Mouse (Mus musculus) 416B (cell line): Measurements from ENCODE around the gene Prpsap1.

ENCODE experiments used
- DNase-seq: peaks from one replicate; pipeline ENCODE4 v3.0.0; 2011; ENCODE audit warnings: low read depth

Prpsap1 gene

DNA sequence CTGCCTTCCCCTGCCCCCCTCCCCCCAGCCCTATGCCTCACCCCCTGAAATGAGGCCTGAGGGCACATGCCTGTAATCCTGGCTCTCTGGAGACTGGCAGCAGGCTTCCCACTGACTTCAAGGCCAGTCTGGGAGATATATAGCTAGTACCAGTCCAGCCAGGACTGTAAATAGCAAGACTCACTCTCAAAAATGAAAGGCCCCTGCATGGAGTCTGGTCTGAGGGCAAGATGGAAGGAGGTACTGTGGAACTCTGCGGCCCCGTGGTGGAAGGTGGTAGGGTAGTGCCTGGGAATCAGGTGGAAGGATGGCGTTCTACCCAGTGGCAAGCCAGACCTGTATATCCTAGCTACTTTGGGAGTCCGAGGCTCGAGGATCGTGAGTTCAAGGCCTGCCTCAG lies 50.1 kb downstream of the Prpsap1 start:
- no peak for DNase-seq

GRCm38 (mm10) chr11:116443311-116443710 lies 50.7 kb downstream of the Prpsap1 start:
- DNase-seq, result no peak

DNA sequence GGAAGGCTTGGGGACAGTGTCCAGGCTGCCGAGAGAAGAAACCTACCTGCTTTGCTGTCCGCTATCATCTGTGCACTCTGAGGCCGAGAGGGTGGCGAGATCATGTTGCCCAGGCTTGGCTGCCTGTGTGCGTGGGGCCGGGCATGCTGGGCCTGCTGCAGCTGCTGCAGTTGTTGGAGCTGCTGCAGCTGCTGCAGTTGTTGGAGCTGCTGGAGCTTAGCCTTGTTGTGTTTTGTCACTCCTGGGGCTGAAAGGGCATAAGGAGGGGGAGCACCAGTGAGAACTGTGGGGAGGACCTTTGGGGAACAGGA lies 51.2 kb downstream of the Prpsap1 start:
- DNase-seq, result no peak

- DNase-seq, result no peak
Measured at GRCm38 (mm10) chr11:116442129-116442866, 51.7 kb downstream of the Prpsap1 start.

DNA sequence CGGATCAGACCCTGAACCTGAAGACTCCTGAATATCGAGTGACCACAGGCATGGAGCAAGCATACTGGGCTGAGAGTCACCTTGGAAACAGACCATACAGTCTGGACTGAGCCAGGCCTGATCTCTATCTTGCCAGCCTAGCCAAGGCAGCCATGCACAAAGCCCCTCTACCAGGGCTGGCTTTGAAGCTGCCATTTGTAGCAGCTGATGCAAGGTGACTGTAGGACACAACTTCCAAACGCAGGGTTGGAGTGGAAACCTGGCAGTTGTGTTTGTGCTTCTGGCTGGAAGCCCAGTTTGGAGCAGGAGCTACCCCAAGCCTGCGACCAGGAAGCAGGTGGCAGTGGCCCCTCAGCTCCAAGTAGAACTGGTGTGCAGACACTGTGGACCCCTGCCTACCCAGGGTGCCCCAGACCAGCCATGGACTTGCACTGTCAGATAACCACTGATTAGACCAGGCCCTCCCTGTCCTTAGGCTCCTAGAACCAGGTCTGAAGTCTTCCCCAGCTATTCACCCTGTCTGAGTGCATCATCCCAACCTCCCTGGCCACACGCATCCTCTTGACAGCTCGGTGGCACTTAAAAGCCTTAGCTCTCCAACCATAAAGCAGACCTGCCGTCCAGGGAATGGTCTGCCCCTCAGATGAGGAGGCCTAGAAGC lies 53.5 kb downstream of the Prpsap1 start:
- no peak for DNase-seq

DNA sequence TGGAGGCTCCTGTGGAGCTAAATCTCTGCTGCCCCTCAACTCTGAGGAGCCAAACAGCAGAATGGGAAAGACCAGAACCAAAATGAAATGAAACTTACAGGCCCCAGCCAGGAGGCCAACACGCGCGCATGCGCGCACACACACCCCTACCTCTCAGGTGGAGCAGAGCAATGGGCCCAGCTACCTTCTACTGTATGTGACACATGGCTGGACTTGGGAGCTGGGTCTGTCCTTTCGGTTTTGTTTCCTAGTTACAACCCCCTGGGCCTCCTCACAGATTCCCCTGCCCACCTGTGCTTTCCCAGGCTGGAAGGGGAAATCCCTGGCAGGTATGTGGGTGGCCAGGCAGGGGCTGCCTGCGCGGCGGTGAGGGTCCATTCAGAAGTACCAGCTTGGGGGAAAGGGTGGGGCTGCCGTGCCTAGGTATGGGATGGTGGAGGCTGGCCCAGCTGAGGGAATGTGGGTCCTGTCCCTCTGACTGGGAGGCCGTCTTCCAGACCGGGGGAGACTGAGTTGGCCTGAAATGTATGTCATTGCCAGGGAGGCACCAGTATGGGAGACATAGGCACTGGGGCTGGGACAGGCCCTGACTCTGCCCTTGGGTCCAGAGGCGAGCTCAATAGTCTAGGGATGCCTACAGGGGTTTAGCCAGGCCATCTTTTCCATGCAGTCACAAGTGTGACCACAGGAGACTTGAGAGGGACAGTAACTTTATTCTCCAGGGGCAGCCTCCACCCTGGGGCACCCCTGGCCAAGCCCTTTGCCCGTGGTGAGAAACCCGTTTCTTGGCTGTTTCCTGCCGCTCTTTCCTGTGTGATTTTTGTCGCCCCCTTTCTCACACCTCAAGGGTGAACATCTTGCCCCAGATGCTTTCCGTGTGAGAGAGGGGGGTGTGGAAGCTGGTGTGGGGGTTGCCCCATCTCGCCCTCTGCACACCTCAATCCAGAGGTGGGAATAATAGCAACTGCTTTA lies 54.4 kb downstream of the Prpsap1 start:
- DNase-seq, result no peak

GRCm38 (mm10) chr11:116437541-116437940 lies 56.5 kb downstream of the Prpsap1 start:
- DNase-seq, result no peak

DNA sequence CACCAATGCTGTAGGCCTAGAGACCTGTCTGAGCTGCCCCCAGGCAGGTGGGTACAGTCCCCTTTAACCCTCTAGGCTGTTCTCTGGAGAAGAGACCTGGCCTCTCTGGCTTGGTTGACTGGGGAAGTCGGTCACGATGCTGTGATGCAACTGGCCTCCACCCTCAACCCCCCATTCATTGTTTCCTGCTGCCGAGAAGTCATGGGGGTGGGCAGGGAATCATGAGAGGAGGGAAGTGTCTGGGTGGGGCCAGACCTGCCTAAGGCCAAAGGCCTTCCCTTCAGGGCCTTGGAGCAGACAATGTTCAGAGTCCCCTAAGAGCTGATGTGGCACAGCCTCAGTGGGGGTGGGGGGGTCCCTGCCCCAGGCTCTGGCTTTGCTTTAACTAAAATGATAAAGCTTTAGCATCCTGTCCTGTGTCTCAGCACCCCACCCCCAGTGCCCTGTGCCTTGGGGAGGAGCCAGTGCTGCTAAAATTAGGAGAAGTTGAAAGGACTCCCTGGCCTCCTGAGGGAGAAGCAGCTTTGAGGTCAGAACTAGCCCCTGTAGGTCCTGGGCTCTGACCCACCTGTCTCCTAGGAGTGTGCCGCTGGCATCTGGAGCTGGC lies 57.2 kb downstream of the Prpsap1 start:
- peak; percentile 88 for DNase-seq

- DNase-seq, result peak; percentile 31
Measured at GRCm38 (mm10) chr11:116435992-116436724, 57.8 kb downstream of the Prpsap1 start.

GRCm38 (mm10) chr11:116434967-116435752 lies 58.8 kb downstream of the Prpsap1 start:
- DNase-seq, result peak; percentile 49

DNA sequence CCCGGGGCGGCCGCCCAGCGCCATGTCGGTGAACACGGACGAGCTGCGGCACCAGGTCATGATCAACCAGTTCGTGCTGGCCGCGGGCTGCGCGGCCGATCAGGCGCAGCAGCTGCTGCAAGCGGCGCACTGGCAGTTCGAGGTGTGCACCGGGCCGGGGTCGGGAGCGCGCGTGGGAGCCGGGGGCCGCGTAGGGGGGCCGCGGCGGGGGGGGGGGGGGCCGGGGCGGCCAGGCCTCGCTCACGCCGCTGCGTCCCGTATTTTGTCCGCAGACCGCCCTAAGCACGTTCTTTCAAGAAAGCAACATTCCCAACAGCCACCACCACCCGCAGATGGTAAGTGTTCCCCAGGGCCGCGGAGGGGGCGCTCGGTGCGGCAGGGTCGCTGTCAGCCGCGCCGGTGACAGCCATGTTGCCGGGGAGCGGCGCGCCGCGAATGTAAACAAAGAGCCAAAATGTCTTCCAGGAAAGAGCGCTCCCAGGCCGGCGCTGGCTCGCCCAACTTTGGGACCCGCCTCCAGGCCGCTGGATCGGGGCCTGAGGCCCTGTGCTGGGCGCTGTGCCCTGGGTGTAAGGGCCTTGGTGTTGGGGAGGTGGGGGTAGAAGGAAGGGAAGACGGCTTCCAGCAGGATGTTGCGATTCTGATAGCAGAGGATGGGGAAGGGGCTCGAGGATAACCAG lies 59.6 kb downstream of the Prpsap1 start:
- peak; percentile 52 for DNase-seq

DNA sequence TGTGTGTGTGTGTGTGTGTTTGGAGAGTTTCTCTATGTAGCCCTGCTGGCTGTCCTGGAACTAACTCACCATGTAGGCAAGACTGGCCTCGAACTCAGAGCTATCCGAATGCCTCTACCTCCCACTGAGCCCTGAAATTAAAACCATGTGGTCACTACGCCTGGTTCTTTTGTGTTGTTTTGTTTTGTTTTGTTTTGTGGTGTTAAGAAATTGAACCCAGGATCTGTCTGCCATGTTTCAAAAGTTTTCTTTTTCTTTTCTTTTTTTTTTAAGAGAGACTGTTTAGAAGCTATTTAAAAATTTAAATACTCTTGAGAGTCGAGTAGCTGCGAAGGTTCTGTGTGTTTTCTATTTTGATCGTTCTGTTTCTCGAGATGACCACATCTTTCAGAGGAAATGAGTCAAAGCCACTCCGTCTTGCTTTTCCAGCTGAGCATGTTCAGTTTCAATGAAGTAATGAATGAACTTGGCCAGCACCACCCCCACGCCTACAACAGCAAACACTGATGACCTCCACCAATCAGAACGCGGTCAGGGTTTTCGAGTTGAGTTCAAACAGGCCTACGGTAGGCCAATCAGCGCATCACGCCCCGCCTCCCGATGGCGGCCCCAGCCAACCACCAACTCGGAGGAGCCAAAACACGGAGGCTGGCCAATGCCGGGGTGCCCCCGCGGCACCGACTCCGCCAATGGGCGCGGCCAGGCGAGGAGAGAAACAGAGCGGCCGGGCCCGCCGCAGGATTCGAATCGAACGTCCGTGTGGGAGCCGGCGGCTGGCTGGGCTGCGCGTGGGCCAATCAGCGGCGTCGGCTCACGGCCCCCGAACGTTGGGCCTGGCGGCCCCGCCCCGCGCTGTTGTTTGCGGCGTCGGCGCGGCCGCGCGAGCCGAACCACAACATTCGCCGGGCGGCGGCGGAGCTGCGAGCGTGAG lies 60.4 kb downstream of the Prpsap1 start, which contains the start of gene Ubald2:
Gene Ubald2 (plus strand): TSS at position 739 of the 931 bp plus-strand sequence.
- DNase-seq, result peak; percentile 100

DNA sequence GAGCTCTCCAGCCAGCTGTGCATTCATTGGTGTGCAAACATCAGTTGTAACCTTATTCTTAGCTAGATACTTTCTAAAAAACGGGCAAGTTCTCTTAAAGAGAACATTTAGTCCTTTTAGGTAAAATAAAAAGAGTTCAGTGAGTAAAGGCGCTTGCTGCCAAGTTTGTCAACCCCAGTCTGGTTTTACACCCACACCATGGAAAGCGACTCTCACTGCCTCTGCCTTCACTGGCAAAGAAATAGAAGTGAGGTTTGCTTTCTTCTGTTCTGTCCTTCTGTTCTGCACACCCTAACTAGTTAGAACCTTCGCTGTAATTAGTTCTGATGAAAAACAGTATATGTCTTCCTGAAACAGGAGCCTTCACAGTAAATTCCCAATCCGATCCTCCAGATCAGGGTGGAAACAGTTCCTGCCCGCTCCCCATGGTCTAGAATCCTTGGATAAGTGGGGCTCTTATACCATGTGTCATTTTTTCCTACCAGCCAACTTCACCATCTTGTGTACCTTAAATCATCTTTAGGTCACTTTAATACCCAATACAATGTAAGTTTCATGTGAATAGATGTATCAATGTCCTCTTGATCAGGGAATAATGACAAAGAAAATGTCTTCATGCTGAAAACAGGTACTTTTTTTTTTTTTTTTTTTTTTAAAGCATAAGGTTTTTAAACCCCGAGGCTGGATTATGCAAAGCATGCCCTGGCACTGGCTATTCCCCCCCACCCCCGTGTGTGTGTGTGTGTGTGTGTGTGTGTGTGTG lies 61.2 kb downstream of the Prpsap1 start:
- no peak for DNase-seq

- no peak for DNase-seq
Measured at GRCm38 (mm10) chr11:116432127-116432526, 61.9 kb downstream of the Prpsap1 start.

DNA sequence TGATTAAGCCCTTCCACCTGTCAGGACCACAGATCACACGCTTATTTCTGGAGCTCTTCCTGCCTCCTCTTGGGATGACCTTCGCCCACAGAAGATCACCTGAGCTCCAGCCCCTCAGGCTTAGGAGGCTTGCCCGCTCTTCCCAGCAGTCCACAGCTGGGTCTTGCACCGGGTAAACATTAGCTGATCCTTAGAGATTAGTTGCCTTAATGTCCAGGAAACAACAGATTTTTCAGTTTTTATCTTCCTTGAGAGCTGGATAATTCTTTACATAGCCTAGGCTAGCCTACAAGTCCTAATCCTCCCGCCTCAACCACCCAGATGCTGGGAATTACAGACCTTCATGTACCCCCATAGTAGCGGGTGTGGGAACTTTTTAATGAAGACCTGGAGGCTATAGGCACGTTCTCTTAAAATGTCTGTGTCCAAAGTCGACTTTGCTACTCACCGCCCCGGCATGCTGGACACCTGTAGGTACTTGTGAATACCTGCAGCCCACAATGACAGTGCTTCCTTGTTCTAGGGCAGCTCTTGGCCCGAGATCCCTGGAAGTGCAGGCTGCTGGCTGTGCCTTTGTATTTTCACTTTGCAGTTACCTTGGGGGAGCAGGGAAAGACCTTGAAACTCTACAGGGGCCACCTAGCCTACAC lies 62.4 kb downstream of the Prpsap1 start:
- DNase-seq, result no peak

DNA sequence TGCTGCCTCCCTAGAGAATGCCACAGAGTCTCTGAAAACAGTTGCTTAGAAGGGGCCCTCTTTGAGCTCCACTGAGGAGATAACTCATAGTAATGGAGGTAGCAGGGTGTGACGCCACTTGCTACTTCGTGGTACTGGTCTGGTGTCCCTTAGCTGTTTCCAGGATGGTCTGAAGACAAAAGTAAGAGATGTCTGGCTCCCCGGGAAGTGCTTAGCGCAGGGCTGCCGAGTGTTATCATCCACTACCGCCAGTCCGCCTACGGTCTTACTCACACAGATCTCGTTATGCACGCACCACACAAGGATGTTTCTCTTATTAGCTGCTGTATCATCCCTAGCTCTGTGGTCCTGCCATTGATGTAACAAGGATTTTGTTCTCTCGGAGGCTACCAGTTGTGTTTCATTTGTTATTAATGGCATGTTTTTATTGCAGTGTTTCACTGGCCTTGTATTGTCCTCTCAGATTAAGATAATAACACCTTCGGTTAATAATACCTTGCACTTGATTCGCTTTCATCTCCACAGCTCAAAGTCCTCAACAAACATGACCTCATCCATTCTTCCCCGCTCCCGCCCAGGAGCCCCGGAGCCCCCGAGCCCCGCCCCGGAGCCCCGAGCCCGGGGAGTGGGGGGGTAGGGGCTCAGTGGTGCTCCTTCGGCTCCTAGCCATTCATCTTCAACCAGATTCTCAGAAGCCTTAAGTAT lies 63.1 kb downstream of the Prpsap1 start:
- no peak for DNase-seq
